Mouse (Mus musculus): ENCODE results near the gene Znrf2. TPM values are rescaled to one million over a fixed set of nuclear protein-coding genes. Genes with fewer than 3 reads are reported as not detected.
A peak's percentile ranks its signal among the peaks of the same experiment; 100 is the strongest.

Gene Znrf2
- total and polyA plus RNA-seq, 3 experiments = 5.4 to 22.1 (median 12.1) TPM

DNA sequence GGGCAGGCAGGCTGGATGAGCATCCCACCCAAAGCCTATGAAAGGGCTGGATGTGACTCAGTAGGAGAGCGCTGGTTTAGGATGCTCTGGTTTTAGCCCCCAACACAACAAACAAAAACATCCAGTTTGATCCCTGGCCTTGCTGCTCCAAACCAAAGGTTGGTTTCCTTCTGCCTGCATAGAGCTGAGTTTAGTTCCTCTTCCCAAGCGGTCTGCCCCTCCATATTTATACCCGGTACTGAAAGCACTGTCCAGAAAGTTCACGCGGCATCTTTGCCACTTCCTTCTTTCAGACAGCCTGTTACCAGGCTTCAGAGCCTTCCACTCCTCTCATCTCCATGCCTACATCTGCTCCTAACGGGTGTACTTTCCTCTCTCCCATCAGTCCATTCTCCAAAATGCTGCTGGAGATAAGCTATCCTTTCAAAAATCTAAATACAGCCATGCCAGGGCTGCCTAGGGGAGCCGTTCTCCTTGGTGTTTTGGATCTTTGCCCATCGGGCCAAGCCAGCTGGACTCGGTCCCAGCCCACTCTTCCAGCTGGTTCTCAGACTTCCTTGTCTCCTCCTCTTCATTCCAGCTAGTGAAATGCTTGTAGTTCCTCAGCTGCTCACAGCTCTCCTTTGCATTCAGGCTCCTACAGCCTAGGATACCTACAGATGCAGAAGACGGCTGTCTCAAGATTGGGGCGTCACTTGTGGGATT, 5.0 kb upstream of the Znrf2 start:
- no peaks in the 10 kb centered on the region for H3K79me2 ChIP-seq (replicated peaks; ENCODE audit: control insufficient read depth, insufficient read depth, low read length)
- intact Hi-C loops (cut with DNase I) = loop anchor here (5.0 kb wide), 1 partner anchor 91 kb away; no protein-coding TSS in a partner anchor
- no peak overlapping the region for H3K9ac ChIP-seq (ENCODE audit: low read depth, low read length)
- H3K27me3 ChIP-seq (ENCODE audit: control insufficient read depth, insufficient read depth, low read length) = no peaks in the 10 kb centered on the region
- DNase-seq = peak; percentile 62 to 71
- no peak overlapping the region for H3K4me3 ChIP-seq
- H3K27ac ChIP-seq = peak overlapping the region; percentile 9; the same call in 1 of the 2 replicates
- WGBS = 33% methylated on average over 11 of the region's 11 CpGs
- TF ChIP-seq CTCF (IDR thresholded peaks at IDR 0.05) (no peak), POLR2A (IDR thresholded peaks at IDR 0.05; ENCODE audit: insufficient read depth, low read depth, low read length) (no peak), EP300 (IDR thresholded peaks at IDR 0.05; ENCODE audit: insufficient read depth, low read depth, low read length) (no peak)
- peaks cover 3% of the 10 kb centered on the region for H3K36me3 ChIP-seq (ENCODE audit: control insufficient read depth, insufficient read depth, low read length)
- peaks cover 5% of the 10 kb centered on the region for H3K4me1 ChIP-seq (ENCODE audit: control insufficient read depth, insufficient read depth, low read length)

DNA sequence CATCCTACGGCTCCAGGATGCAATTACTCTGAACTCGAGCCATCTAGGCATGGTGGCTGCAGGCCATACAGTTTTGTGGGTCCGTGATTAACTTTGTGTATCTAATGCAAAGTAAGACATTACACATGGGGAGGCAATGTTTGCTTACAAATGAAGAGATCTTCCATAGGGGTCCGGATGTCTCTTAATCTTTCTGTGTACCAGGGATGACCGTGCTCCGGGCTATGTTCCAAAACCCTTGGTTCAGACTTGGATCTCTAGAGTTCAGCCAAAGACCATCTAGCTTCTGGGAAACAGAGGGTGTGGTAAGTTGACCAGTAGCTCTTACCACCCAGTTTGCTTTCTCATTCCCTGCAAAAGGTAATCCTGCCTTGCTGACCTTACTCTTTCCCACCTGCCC, 4.4 kb upstream of the Znrf2 start:
- intact Hi-C loops (cut with DNase I) = loop anchor here (5.0 kb wide), 1 partner anchor 90 kb away; no protein-coding TSS in a partner anchor

DNA sequence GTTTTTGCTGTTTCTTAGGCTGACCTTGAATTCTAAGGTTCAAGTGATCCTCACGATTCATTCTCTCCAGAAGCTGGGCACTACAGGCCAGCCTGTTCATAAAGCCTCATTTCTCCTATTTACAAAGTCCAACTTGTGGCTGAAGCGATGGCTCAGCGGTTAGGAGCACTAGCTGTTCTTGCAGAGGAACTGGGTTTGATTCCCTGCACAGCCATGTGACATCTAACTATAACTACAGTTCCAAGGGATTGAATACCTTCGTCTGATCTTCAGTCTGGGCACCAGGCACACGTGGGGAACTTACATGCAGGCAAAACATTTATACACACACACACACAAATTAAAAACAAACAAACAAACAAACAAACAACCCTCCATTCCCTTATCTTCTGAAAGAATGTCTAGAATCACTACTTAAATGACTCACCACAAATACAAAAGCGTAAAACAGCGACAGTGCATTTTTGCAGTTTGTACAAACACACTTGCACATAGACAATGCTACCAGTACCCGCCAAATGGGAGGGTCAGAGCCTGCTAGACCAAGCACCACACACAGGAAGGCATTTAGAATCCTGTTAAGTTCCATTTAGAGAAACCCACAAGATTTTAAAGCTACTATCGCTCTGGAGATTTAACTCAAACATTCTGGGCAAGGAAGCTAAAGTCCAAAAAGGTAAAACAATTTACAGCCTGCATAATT, 1.1 kb upstream of the Znrf2 start:
- H3K9ac ChIP-seq (ENCODE audit: low read depth, low read length) = no peak overlapping the region
- H3K79me2 ChIP-seq (replicated peaks; ENCODE audit: control insufficient read depth, insufficient read depth, low read length) = no peaks in the 10 kb centered on the region
- H3K4me1 ChIP-seq (ENCODE audit: control insufficient read depth, insufficient read depth, low read length) = peaks cover 14% of the 10 kb centered on the region
- H3K36me3 ChIP-seq (ENCODE audit: control insufficient read depth, insufficient read depth, low read length) = peaks cover 18% of the 10 kb centered on the region
- 78% methylated on average over 9 of the region's 9 CpGs for WGBS
- intact Hi-C loops (cut with DNase I) = loop anchor here (2.0 to 5.0 kb wide), 4 partner anchors 37 to 223 kb away; partner anchors contain the start of genes Ggct and Nod1
- no peaks in the 10 kb centered on the region for H3K27me3 ChIP-seq (ENCODE audit: control insufficient read depth, insufficient read depth, low read length)
- no peak overlapping the region for H3K4me3 ChIP-seq
- TF ChIP-seq EP300 (IDR thresholded peaks at IDR 0.05; ENCODE audit: insufficient read depth, low read depth, low read length) = no peak
- no peak for TF ChIP-seq POLR2A (IDR thresholded peaks at IDR 0.05; ENCODE audit: insufficient read depth, low read depth, low read length)
- no peak for DNase-seq
- peak overlapping the region; percentile 72 for H3K27ac ChIP-seq

More for the DNA sequence above, 4.4 kb upstream of the Znrf2 start:
- peak in 1 of 2 experiments; percentile 38 for DNase-seq
- H3K27ac ChIP-seq = peak overlapping the region; percentile 9; the same call in 1 of the 2 replicates
- WGBS = 24% methylated on average over 6 of the region's 6 CpGs
- peaks cover 3% of the 10 kb centered on the region for H3K36me3 ChIP-seq (ENCODE audit: control insufficient read depth, insufficient read depth, low read length)
- no peaks in the 10 kb centered on the region for H3K79me2 ChIP-seq (replicated peaks; ENCODE audit: control insufficient read depth, insufficient read depth, low read length)
- peaks cover 5% of the 10 kb centered on the region for H3K4me1 ChIP-seq (ENCODE audit: control insufficient read depth, insufficient read depth, low read length)
- no peak overlapping the region for H3K4me3 ChIP-seq
- no peak overlapping the region for H3K9ac ChIP-seq (ENCODE audit: low read depth, low read length)
- TF ChIP-seq POLR2A (IDR thresholded peaks at IDR 0.05; ENCODE audit: insufficient read depth, low read depth, low read length) (no peak), CTCF (IDR thresholded peaks at IDR 0.05) (no peak), EP300 (IDR thresholded peaks at IDR 0.05; ENCODE audit: insufficient read depth, low read depth, low read length) (no peak)
- H3K27me3 ChIP-seq (ENCODE audit: control insufficient read depth, insufficient read depth, low read length) = no peaks in the 10 kb centered on the region

DNA sequence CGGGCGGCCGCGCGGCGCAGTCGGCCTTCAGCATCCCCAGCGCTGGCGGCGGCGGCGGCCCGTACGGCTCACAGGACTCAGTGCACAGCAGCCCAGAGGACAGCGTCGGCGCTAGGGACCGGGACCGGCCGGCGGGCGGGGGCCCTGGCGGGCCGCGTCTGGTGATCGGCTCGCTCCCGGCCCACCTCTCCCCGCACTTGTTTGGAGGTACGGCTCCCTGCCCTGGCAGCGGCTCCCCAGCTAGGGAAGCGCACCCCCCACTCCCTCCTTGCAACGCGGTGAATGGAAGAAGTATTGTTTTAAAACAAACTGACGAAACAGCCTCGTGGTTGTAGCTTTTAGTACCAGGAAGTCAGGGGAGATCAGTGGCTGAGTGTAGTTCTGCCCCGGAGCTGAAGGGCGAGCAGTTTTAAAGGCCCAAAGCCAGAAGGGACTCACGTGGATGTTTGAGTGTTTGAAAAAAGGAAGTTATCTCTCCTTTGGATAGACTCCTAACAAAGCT, 601 bp downstream of the Znrf2 start:
- peak; percentile 50 for TF ChIP-seq CTCF (IDR thresholded peaks at IDR 0.05)
- TF ChIP-seq POLR2A (IDR thresholded peaks at IDR 0.05; ENCODE audit: insufficient read depth, low read depth, low read length) = peak; percentile 85
- peak; percentile 53; the same call in 1 of the 2 replicates for TF ChIP-seq EP300 (IDR thresholded peaks at IDR 0.05; ENCODE audit: insufficient read depth, low read depth, low read length)
- intact Hi-C loops (cut with DNase I) = loop anchor here (2.0 to 5.0 kb wide), 4 partner anchors 35 to 225 kb away; partner anchors contain the start of genes Ggct and Nod1
- Histone ChIP-seq H3K4me1 (ENCODE audit: control insufficient read depth, insufficient read depth, low read length) (peaks cover 14% of the 10 kb centered on the region), H3K27me3 (ENCODE audit: control insufficient read depth, insufficient read depth, low read length) (no peaks in the 10 kb centered on the region), H3K9ac (ENCODE audit: low read depth, low read length) (peak overlapping the region; percentile 99), H3K27ac (peak overlapping the region; percentile 91), H3K36me3 (ENCODE audit: control insufficient read depth, insufficient read depth, low read length) (peaks cover 24% of the 10 kb centered on the region), H3K4me3 (peak overlapping the region; percentile 71), H3K79me2 (replicated peaks; ENCODE audit: control insufficient read depth, insufficient read depth, low read length) (peaks cover 4% of the 10 kb centered on the region; the same call in 1 of the 2 replicates)
- WGBS = 2% methylated on average over 39 of the region's 39 CpGs
- peak; percentile 78 to 81 for DNase-seq

DNA sequence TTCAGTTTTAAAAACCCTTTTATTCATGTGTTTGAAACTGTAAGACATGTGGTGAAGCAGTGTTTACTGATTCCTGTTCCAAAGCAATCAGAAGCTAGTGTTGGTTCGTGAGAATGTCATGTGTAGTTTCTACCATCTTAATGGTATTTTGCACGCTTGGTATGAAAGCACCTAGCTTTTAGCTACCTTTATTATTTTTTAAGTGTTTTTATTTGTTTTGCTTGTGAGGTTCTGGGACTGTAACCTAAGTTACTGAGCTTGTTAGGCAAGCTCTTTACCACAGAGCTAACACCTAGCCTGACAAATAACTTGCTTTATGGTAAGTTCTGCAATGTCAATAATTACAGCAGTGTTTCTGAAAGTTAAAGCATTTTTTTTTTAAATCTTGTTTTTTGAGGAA, 1.7 kb downstream of the Znrf2 start:
- peaks cover 4% of the 10 kb centered on the region; the same call in 1 of the 2 replicates for H3K79me2 ChIP-seq (replicated peaks; ENCODE audit: control insufficient read depth, insufficient read depth, low read length)
- peak overlapping the region; percentile 91; the same call in 1 of the 2 replicates for H3K27ac ChIP-seq
- TF ChIP-seq POLR2A (IDR thresholded peaks at IDR 0.05; ENCODE audit: insufficient read depth, low read depth, low read length) (no peak), CTCF (IDR thresholded peaks at IDR 0.05) (no peak), EP300 (IDR thresholded peaks at IDR 0.05; ENCODE audit: insufficient read depth, low read depth, low read length) (no peak)
- peak overlapping the region; percentile 71; the same call in 1 of the 2 replicates for H3K4me3 ChIP-seq
- intact Hi-C loops (cut with DNase I) = loop anchor here (5.0 kb wide), 3 partner anchors 34 to 226 kb away; partner anchors contain the start of gene Ggct
- 49% methylated on average over 2 of the region's 2 CpGs for WGBS
- H3K9ac ChIP-seq (ENCODE audit: low read depth, low read length) = peak overlapping the region; percentile 57
- DNase-seq = no peak
- peaks cover 12% of the 10 kb centered on the region for H3K4me1 ChIP-seq (ENCODE audit: control insufficient read depth, insufficient read depth, low read length)
- H3K36me3 ChIP-seq (ENCODE audit: control insufficient read depth, insufficient read depth, low read length) = peaks cover 21% of the 10 kb centered on the region
- H3K27me3 ChIP-seq (ENCODE audit: control insufficient read depth, insufficient read depth, low read length) = no peaks in the 10 kb centered on the region
